Mouse (Mus musculus) olfactory bulb, adult 2 months (tissue): ENCODE measurements around the gene Hspb6.

Source experiments
- CTCF ChIP-seq: fragments of 200-500 bp; IDR thresholded peaks from 2 replicates; pipeline ENCODE4 v1.5.1; 2012; ENCODE audit warnings: low read depth, mild to moderate bottlenecking, low read length, moderate library complexity; ENCODE audit not compliant: insufficient read depth
- POLR2A ChIP-seq: fragments of 200-500 bp; IDR thresholded peaks from 2 replicates; pipeline ENCODE4 v1.6.1; 2012; ENCODE audit warnings: mild to moderate bottlenecking, low read depth, low read length, moderate library complexity; ENCODE audit not compliant: insufficient read depth

GRCm38 (mm10) chr7:30531291-30531815, 20.6 kb upstream of the Hspb6 start:
- no peak for TF ChIP-seq POLR2A
- no peak for TF ChIP-seq CTCF
